Mouse (Mus musculus): ENCODE measurements at regions not wholly inside any gene's neighbourhood (a gene's known extent, or its start where the extent isn't known, plus 50 kb on each side); places are given as distances from the start of the nearest gene placed in this dataset.
"Not testable (repeated sequence)": the region's sequence is repeated elsewhere in the genome, so short reads cannot be mapped to it uniquely, and the experiment has no call there.

DNA sequence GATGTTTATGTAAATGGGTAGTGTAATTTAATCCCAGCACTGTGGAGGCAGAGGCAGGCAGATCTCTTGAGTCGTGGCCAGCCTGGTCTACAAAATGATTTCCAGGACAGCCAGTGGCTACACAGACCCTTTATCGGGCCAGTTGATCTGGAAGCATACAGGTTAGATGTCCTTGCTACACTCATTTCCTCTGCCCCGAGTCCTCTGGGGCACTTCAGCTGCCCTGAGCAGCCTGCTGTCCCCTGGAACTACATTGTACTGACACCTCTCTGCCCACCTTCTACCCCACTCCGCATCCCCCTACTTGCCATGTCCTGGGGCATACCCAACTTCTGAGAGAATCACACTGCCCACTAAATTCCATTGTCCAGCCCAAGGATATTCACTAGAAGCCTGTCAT lies 60.6 kb upstream of the Helt start:
- DNase-seq (ENCODE audit: low spot score) (no peak), ATAC-seq (replicated peaks; ENCODE audit: low FRiP score, low read depth) (no peak)
- H3K27me3 ChIP-seq (ENCODE audit: insufficient read depth, low read length) = no peaks in the 10 kb centered on the region

DNA sequence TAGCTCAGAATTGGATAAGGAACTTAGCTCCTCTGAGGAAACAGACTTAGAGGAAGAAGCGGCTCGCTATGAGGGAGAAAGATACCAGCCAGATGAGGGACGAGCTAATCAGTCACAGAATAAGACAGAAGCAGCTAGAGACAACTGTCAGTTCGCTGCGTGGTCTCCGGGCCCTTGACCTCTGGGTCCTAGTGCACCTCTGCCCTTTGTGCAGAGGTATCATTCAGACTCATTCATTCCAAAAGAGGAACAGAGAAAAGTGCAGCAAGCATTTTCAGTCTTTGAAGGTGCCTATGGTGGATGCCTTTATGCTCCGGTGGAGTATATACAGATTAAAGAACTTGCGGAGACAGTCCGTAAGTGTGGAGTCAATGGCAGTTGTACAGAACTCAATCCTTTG lies 63.5 kb upstream of the Helt start:
- 91% methylated on average over 9 of the region's 9 CpGs for WGBS
- not testable (repeated sequence) for H3K9ac ChIP-seq (ENCODE audit: low read depth, low read length); H3K36me3 ChIP-seq (ENCODE audit: insufficient read depth, low read length); H3K27me3 ChIP-seq (ENCODE audit: insufficient read depth, low read length); H3K4me2 ChIP-seq (ENCODE audit: low read length); H3K4me1 ChIP-seq (replicated peaks; ENCODE audit: insufficient read depth, low read length); H3K27ac ChIP-seq; ATAC-seq (replicated peaks; ENCODE audit: low FRiP score, low read depth); DNase-seq (ENCODE audit: low spot score); H3K9me3 ChIP-seq (replicated peaks; ENCODE audit: low read length); H3K4me3 ChIP-seq (replicated peaks; ENCODE audit: low read depth, low read length)

More for the DNA sequence above, 60.6 kb upstream of the Helt start:
- Histone ChIP-seq H3K9ac (ENCODE audit: low read depth, low read length) (no peak overlapping the region), H3K27ac (no peak overlapping the region), H3K4me2 (ENCODE audit: low read length) (no peak overlapping the region), H3K36me3 (ENCODE audit: insufficient read depth, low read length) (no peaks in the 10 kb centered on the region), H3K4me1 (replicated peaks; ENCODE audit: insufficient read depth, low read length) (no peaks in the 10 kb centered on the region), H3K9me3 (replicated peaks; ENCODE audit: low read length) (no peaks in the 10 kb centered on the region; the same call in 1 of the 2 replicates), H3K4me3 (replicated peaks; ENCODE audit: low read depth, low read length) (no peak overlapping the region)
- TF ChIP-seq CTCF (IDR thresholded peaks at IDR 0.05; ENCODE audit: low read depth) = no peak
- WGBS = 92% methylated on average over 4 of the region's 4 CpGs

DNA sequence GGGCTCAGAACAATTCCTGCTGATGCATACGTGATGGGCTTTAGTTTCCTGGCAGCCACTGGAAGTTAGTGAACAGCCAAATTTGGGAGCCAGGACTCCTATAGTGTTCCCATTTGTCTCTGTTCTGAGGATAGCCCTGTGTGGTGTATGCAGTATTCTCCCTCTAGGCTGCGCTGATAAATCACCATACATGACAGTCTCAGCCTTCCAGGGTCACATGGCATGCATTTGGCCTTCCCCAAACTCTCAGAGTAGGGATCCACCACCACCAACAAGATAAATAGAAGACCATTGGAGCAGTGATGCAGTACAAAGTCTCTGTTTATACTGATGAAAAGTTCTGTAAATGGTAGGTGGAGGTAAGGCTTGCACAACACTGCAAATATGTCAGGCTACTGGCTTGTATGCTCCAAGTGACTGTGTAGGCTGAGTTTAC lies 68.4 kb upstream of the Helt start:
- no peaks in the 10 kb centered on the region for H3K9me3 ChIP-seq (replicated peaks; ENCODE audit: low read length)

DNA sequence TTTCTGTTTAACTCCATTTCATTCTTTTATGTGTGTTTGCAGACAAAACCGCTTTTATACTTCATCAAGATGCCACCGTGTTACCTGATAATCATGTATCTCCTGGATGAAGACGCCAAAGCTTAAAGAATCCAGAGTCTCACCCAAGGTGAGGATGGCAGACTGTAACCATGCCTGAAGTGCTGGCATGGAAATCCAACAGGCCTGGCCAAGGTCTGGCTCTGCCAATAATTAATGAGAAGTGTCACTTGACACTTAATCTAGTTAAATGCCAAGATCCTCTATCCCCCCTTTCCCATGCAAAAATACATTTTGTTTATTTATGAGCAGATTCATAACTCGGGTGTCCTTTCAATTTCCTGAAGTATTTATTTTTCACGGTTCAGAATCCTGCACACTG lies 71.2 kb upstream of the Helt start:
- no peak overlapping the region for H3K4me2 ChIP-seq (ENCODE audit: low read length)
- no peak overlapping the region for H3K4me3 ChIP-seq (replicated peaks; ENCODE audit: low read depth, low read length)
- no peaks in the 10 kb centered on the region for H3K27me3 ChIP-seq (ENCODE audit: insufficient read depth, low read length)
- H3K9ac ChIP-seq (ENCODE audit: low read depth, low read length) = no peak overlapping the region
- no peaks in the 10 kb centered on the region for H3K36me3 ChIP-seq (ENCODE audit: insufficient read depth, low read length)
- no peak overlapping the region for H3K27ac ChIP-seq
- no peak for TF ChIP-seq CTCF (IDR thresholded peaks at IDR 0.05; ENCODE audit: low read depth)
- no peaks in the 10 kb centered on the region for H3K9me3 ChIP-seq (replicated peaks; ENCODE audit: low read length)
- ATAC-seq (replicated peaks; ENCODE audit: low FRiP score, low read depth) = no peak
- H3K4me1 ChIP-seq (replicated peaks; ENCODE audit: insufficient read depth, low read length) = no peaks in the 10 kb centered on the region; the same call in 1 of the 2 replicates
- 74% methylated on average over 5 of the region's 5 CpGs for WGBS
- no peak for DNase-seq (ENCODE audit: low spot score)

More for the DNA sequence above, 68.4 kb upstream of the Helt start:
- WGBS = 85% methylated on average over 2 of the region's 2 CpGs
- DNase-seq (ENCODE audit: low spot score) (no peak), ATAC-seq (replicated peaks; ENCODE audit: low FRiP score, low read depth) (no peak)
- Histone ChIP-seq H3K27me3 (ENCODE audit: insufficient read depth, low read length) (no peaks in the 10 kb centered on the region), H3K4me3 (replicated peaks; ENCODE audit: low read depth, low read length) (no peak overlapping the region), H3K36me3 (ENCODE audit: insufficient read depth, low read length) (no peaks in the 10 kb centered on the region), H3K4me1 (replicated peaks; ENCODE audit: insufficient read depth, low read length) (no peaks in the 10 kb centered on the region; the same call in 1 of the 2 replicates), H3K4me2 (ENCODE audit: low read length) (no peak overlapping the region), H3K9ac (ENCODE audit: low read depth, low read length) (no peak overlapping the region), H3K27ac (no peak overlapping the region)
- TF ChIP-seq CTCF (IDR thresholded peaks at IDR 0.05; ENCODE audit: low read depth) = no peak

DNA sequence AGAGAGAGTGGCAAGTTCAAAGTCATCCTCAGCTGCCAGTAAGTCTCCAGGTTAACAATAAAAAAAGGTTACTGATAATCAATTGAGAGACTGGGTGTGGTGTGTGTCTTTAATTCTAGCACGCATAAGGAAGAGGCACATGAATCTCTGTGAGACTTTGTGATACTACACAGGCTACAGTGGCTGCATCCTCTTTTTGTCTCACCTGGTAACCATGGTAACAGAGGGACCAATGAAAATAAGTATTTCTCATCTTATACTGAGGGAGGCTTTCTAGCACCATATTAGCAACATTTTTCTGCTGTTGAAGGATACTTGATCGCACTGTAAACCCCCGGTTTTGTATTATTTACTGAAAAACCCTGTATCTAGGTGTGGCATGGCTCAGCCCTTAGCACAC lies 72.7 kb upstream of the Helt start:
- ATAC-seq (replicated peaks; ENCODE audit: low FRiP score, low read depth) (no peak), DNase-seq (ENCODE audit: low spot score) (no peak)
- no peaks in the 10 kb centered on the region for H3K9me3 ChIP-seq (replicated peaks; ENCODE audit: low read length)
- H3K4me2 ChIP-seq (ENCODE audit: low read length) = no peak overlapping the region
- no peak overlapping the region for H3K9ac ChIP-seq (ENCODE audit: low read depth, low read length)
- H3K4me3 ChIP-seq (replicated peaks; ENCODE audit: low read depth, low read length) = no peak overlapping the region
- no peak for TF ChIP-seq CTCF (IDR thresholded peaks at IDR 0.05; ENCODE audit: low read depth)
- H3K36me3 ChIP-seq (ENCODE audit: insufficient read depth, low read length) = no peaks in the 10 kb centered on the region
- no peaks in the 10 kb centered on the region for H3K27me3 ChIP-seq (ENCODE audit: insufficient read depth, low read length)
- H3K27ac ChIP-seq = no peak overlapping the region
- no peaks in the 10 kb centered on the region; the same call in 1 of the 2 replicates for H3K4me1 ChIP-seq (replicated peaks; ENCODE audit: insufficient read depth, low read length)
- WGBS = 88% methylated on average over 3 of the region's 3 CpGs

DNA sequence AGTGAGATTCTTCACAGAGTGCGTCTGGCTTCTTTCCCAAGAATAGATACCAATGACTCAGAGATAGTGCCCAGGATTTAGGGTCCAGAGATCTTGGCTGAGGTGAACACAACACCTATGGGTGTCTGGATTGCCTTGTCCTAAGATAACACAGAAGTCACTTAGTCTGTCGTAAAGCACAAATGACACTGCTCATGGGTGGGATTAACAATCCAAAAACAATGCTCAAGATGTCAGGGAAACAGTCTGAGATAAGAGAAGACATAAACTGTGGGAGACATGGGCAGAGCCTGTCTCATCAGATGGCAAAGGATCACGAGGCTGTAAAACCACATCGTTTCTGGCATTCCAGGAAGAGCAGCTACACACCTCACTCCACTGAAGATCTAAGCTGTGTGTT lies 79.6 kb upstream of the Helt start:
- Histone ChIP-seq H3K27me3 (ENCODE audit: insufficient read depth, low read length) (no peaks in the 10 kb centered on the region), H3K4me2 (ENCODE audit: low read length) (no peak overlapping the region), H3K9ac (ENCODE audit: low read depth, low read length) (no peak overlapping the region), H3K4me1 (replicated peaks; ENCODE audit: insufficient read depth, low read length) (no peaks in the 10 kb centered on the region), H3K9me3 (replicated peaks; ENCODE audit: low read length) (no peaks in the 10 kb centered on the region), H3K4me3 (replicated peaks; ENCODE audit: low read depth, low read length) (no peak overlapping the region), H3K27ac (no peak overlapping the region), H3K36me3 (ENCODE audit: insufficient read depth, low read length) (no peaks in the 10 kb centered on the region)
- DNase-seq (ENCODE audit: low spot score) = no peak
- 38% methylated on average over 4 of the region's 4 CpGs for WGBS
- no peak for TF ChIP-seq CTCF (IDR thresholded peaks at IDR 0.05; ENCODE audit: low read depth)
- no peak for ATAC-seq (replicated peaks; ENCODE audit: low FRiP score, low read depth)

DNA sequence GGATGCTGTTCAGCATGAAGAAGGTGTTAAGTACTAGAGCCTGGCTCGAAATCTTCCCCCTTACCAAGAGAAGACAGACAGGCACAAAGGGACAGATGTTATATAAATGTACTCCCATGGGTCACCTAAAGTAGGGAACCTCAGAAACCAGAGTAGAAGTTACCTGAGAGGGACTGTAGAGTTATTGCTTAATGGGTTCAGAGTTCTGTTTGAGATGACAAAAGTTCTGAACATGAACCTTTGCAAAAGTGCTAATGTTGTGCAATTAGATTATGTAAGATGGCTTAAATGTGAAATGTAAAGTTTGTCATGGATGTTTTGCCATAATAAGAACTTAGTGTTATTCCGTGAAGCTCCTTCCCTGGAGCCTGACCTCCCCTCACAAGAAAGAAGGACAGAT lies 81.5 kb upstream of the Helt start:
- Histone ChIP-seq H3K9me3 (replicated peaks; ENCODE audit: low read length) (no peaks in the 10 kb centered on the region), H3K27ac (no peak overlapping the region), H3K27me3 (ENCODE audit: insufficient read depth, low read length) (no peaks in the 10 kb centered on the region), H3K4me3 (replicated peaks; ENCODE audit: low read depth, low read length) (no peak overlapping the region), H3K4me2 (ENCODE audit: low read length) (no peak overlapping the region), H3K9ac (ENCODE audit: low read depth, low read length) (no peak overlapping the region), H3K36me3 (ENCODE audit: insufficient read depth, low read length) (no peaks in the 10 kb centered on the region), H3K4me1 (replicated peaks; ENCODE audit: insufficient read depth, low read length) (no peaks in the 10 kb centered on the region)
- ATAC-seq (replicated peaks; ENCODE audit: low FRiP score, low read depth) (no peak), DNase-seq (ENCODE audit: low spot score) (no peak)
- TF ChIP-seq CTCF (IDR thresholded peaks at IDR 0.05; ENCODE audit: low read depth) = no peak
- 83% methylated on average over 2 of the region's 2 CpGs for WGBS
